Mouse (Mus musculus) C2C12 (cell line): ENCODE data around the gene 2010300C02Rik.

Source experiments
- CEBPB ChIP-seq: IDR thresholded peaks from one replicate; pipeline ENCODE4 v1.6.1; 2011; ENCODE audit warnings: low read depth, mild to moderate bottlenecking, control low read depth, moderate library complexity
- CTCF ChIP-seq: IDR thresholded peaks from one replicate; pipeline ENCODE4 v1.5.1; 2011; ENCODE audit not compliant: control insufficient read depth, insufficient read depth, insufficient read length

GRCm38 (mm10) chr1:37708270-37708955 is 11.5 kb downstream of the 2010300C02Rik start:
- TF ChIP-seq CTCF (no peak), CEBPB (no peak)
